Mouse (Mus musculus) CH12.LX (cell line): ENCODE measurements at regions not wholly inside any gene's neighbourhood (a gene's known extent, or its start where the extent isn't known, plus 50 kb on each side); places are given as distances from the start of the nearest gene placed in this dataset.

Source experiments
- DNase-seq: peaks from one replicate; pipeline ENCODE4 v3.0.0-alpha.2; 2013; ENCODE audit errors: extremely low read depth
- H3K27ac ChIP-seq: 2 replicates; pipeline ENCODE4 v1.5.1; 2012; ENCODE audit warnings: low read depth, mild to moderate bottlenecking, control low read depth, moderate library complexity; ENCODE audit not compliant: insufficient read depth
- H3K27me3 ChIP-seq: replicated peaks from 2 replicates; pipeline ENCODE3; 2012; ENCODE audit warnings: inconsistent platforms
- H3K36me3 ChIP-seq, 2 experiments: replicated peaks in 1 of 2; 2 replicates each; pipeline versions ENCODE3 to v1.6.1; 2012; ENCODE audit warnings: inconsistent platforms in 1 of 2, low read length in 1 of 2, mild to moderate bottlenecking in 1 of 2, mixed read lengths in 1 of 2, moderate library complexity in 1 of 2; ENCODE audit not compliant: control insufficient read depth in 1 of 2, insufficient read depth in 1 of 2
- H3K4me1 ChIP-seq, 2 experiments: 2 replicates each; pipeline ENCODE4 v1.6.1; 2012; ENCODE audit warnings: inconsistent platforms in 1 of 2, moderate library complexity in 1 of 2; ENCODE audit not compliant: insufficient read depth in 2 of 2, control insufficient read depth in 1 of 2
- H3K4me2 ChIP-seq: 2 replicates; pipeline ENCODE4 v1.6.1; 2012; ENCODE audit warnings: low read depth, mild to moderate bottlenecking, control low read depth; ENCODE audit not compliant: poor library complexity, insufficient read depth, severe bottlenecking
- H3K4me3 ChIP-seq, 3 experiments: fragments of 150-350 bp in 1 of 3; sonication (generic) in 1 of 3; replicated peaks in 1 of 3; 2 replicates each; pipeline versions ENCODE3 to v1.5.1; 2011 to 2012; ENCODE audit warnings: low read depth in 2 of 3, low read length in 2 of 3, mild to moderate bottlenecking in 2 of 3, moderate library complexity in 2 of 3, control low read depth in 1 of 3, improper control_type of control experiment in 1 of 3, inconsistent platforms in 1 of 3, mixed read lengths in 1 of 3; ENCODE audit not compliant: poor library complexity in 1 of 3
- H3K79me2 ChIP-seq: replicated peaks from 2 replicates; pipeline ENCODE4 v1.6.1; 2012; ENCODE audit warnings: mild to moderate bottlenecking, moderate library complexity; ENCODE audit not compliant: control insufficient read depth, poor library complexity, insufficient read depth, severe bottlenecking; ENCODE audit errors: extremely low read depth
- H3K9ac ChIP-seq: 2 replicates; pipeline ENCODE4 v1.6.1; 2012; ENCODE audit warnings: low read depth, mild to moderate bottlenecking, control low read depth, moderate library complexity; ENCODE audit not compliant: insufficient read depth
- H3K9me3 ChIP-seq: replicated peaks from 2 replicates; pipeline ENCODE3; 2012; ENCODE audit warnings: low read length, inconsistent platforms, mixed read lengths
- BHLHE40 ChIP-seq: IDR thresholded peaks from 2 replicates; pipeline ENCODE4 v1.6.1; 2011; ENCODE audit warnings: mild to moderate bottlenecking, low read depth, low read length, improper control_type of control experiment
- CHD1 ChIP-seq: IDR thresholded peaks from 2 replicates; pipeline ENCODE4 v1.6.1; 2012; ENCODE audit warnings: low read depth, low read length, improper control_type of control experiment, inconsistent platforms
- CHD2 ChIP-seq: IDR thresholded peaks from 2 replicates; pipeline ENCODE4 v1.6.1; 2011; ENCODE audit warnings: low read length, improper control_type of control experiment
- CTCF ChIP-seq, 2 experiments: IDR thresholded peaks in 1 of 2; conservative IDR thresholded peaks in 1 of 2; 2 replicates each; pipeline ENCODE4 v1.5.1; 2011 to 2012; ENCODE audit warnings: low read depth in 2 of 2, low read length in 2 of 2, improper control_type of control experiment in 1 of 2, inconsistent platforms in 1 of 2, mild to moderate bottlenecking in 1 of 2, moderate library complexity in 1 of 2
- E2F4 ChIP-seq: IDR thresholded peaks from 2 replicates; pipeline ENCODE4 v1.6.1; 2011; ENCODE audit warnings: low read depth, low read length, improper control_type of control experiment; ENCODE audit not compliant: insufficient replicate concordance
- EP300 ChIP-seq: IDR thresholded peaks from 2 replicates; pipeline ENCODE4 v1.6.1; 2011; ENCODE audit warnings: low read length, improper control_type of control experiment
- ETS1 ChIP-seq: conservative IDR thresholded peaks from 2 replicates; pipeline ENCODE4 v1.6.1; 2012; ENCODE audit warnings: low read depth, mild to moderate bottlenecking, inconsistent platforms, low read length, improper control_type of control experiment, moderate library complexity
- IRF4 ChIP-seq: IDR thresholded peaks from 2 replicates; pipeline ENCODE4 v1.6.1; 2014; ENCODE audit warnings: low read depth, mild to moderate bottlenecking, inconsistent platforms, low read length, improper control_type of control experiment
- KAT2A ChIP-seq: IDR thresholded peaks from 2 replicates; pipeline ENCODE4 v1.6.1; 2012; ENCODE audit warnings: low read length, improper control_type of control experiment, inconsistent platforms; ENCODE audit not compliant: insufficient replicate concordance
- MAZ ChIP-seq: IDR thresholded peaks from 2 replicates; pipeline ENCODE4 v1.6.1; 2012; ENCODE audit warnings: low read depth, mild to moderate bottlenecking, inconsistent platforms, low read length, improper control_type of control experiment, moderate library complexity
- MXI1 ChIP-seq: IDR thresholded peaks from 2 replicates; pipeline ENCODE4 v1.6.1; 2011; ENCODE audit warnings: mild to moderate bottlenecking, low read depth, low read length, improper control_type of control experiment
- MYC ChIP-seq: IDR thresholded peaks from 2 replicates; pipeline ENCODE4 v1.6.1; 2011; ENCODE audit warnings: low read depth, mild to moderate bottlenecking, improper control_type of control experiment, low read length
- NELFE ChIP-seq: IDR thresholded peaks from 2 replicates; pipeline ENCODE4 v1.6.1; 2011; ENCODE audit warnings: low read depth, low read length, improper control_type of control experiment
- NRF1 ChIP-seq: IDR thresholded peaks from 2 replicates; pipeline ENCODE4 v1.6.1; 2014; ENCODE audit warnings: low read depth, mild to moderate bottlenecking, inconsistent platforms, low read length, improper control_type of control experiment, moderate library complexity
- PAX5 ChIP-seq: IDR thresholded peaks from 2 replicates; pipeline ENCODE4 v1.6.1; 2012; ENCODE audit warnings: low read length, inconsistent platforms, mixed read lengths
- RCOR1 ChIP-seq: conservative IDR thresholded peaks from 2 replicates; pipeline ENCODE4 v1.6.1; 2012; ENCODE audit warnings: low read depth, mild to moderate bottlenecking, inconsistent platforms, low read length, improper control_type of control experiment
- SMC3 ChIP-seq: IDR thresholded peaks from 2 replicates; pipeline ENCODE4 v1.6.1; 2011; ENCODE audit warnings: low read depth, low read length, improper control_type of control experiment
- TCF12 ChIP-seq: IDR thresholded peaks from 2 replicates; pipeline ENCODE4 v1.6.1; 2014; ENCODE audit warnings: low read depth, mild to moderate bottlenecking, inconsistent platforms, low read length, improper control_type of control experiment
- UBTF ChIP-seq: IDR thresholded peaks from 2 replicates; pipeline ENCODE4 v1.6.1; 2012; ENCODE audit warnings: low read depth, mild to moderate bottlenecking, inconsistent platforms, low read length, improper control_type of control experiment, moderate library complexity
- USF1 ChIP-seq: IDR thresholded peaks from 2 replicates; pipeline ENCODE4 v1.6.1; 2014; ENCODE audit warnings: low read depth, mild to moderate bottlenecking, inconsistent platforms, low read length, improper control_type of control experiment
- ZC3H11A ChIP-seq: IDR thresholded peaks from 2 replicates; pipeline ENCODE4 v1.6.1; 2012; ENCODE audit warnings: low read depth, mild to moderate bottlenecking, inconsistent platforms, low read length, improper control_type of control experiment
- ZKSCAN1 ChIP-seq: IDR thresholded peaks from 2 replicates; pipeline ENCODE4 v1.6.1; 2012; ENCODE audit warnings: low read depth, inconsistent platforms, low read length, improper control_type of control experiment, borderline replicate concordance
- ZNF384 ChIP-seq: IDR thresholded peaks from 2 replicates; pipeline ENCODE4 v1.6.1; 2012; ENCODE audit warnings: low read depth, low read length, improper control_type of control experiment, inconsistent platforms
- dilution Hi-C: fragments of 300-500 bp; cut with MboI; formaldehyde crosslinking; loops from 2 replicates; pipeline ENCODE4 v1.14.3; 2020; ENCODE audit warnings: low sequenced_read_pairs; ENCODE audit not compliant: extremely low pct_unique_long_range_greater_than_20kb, extremely low pct_ligation_motif_present
- in situ Hi-C: fragments of 300-500 bp; cut with MboI; formaldehyde crosslinking; loops from 3 replicates; pipeline ENCODE4 v1.14.3; 2019; ENCODE audit warnings: low sequenced_read_pairs, low pct_ligation_motif_present, low pct_unique_long_range_greater_than_20kb, mixed read lengths

GRCm38 (mm10) chr2:19752753-19753152 lies 95.2 kb downstream of the Otud1 start:
- no peaks in the 10 kb centered on the region for H3K36me3 ChIP-seq
- H3K4me3 ChIP-seq, result no peak overlapping the region
- H3K79me2 ChIP-seq, result no peaks in the 10 kb centered on the region
- TF ChIP-seq NELFE, result no peak
- no peak for TF ChIP-seq TCF12
- no peak for TF ChIP-seq UBTF
- no peak for TF ChIP-seq MAZ
- no peak for TF ChIP-seq ETS1
- TF ChIP-seq MXI1, result no peak
- no peak for TF ChIP-seq EP300
- no peak for TF ChIP-seq BHLHE40
- TF ChIP-seq ZNF384, result no peak
- no peak for TF ChIP-seq SMC3
- no peak for TF ChIP-seq CHD1
- TF ChIP-seq PAX5, result no peak
- TF ChIP-seq KAT2A, result no peak
- no peak for TF ChIP-seq E2F4
- no peak for TF ChIP-seq IRF4
- no peak for TF ChIP-seq ZKSCAN1
- no peak overlapping the region for H3K27ac ChIP-seq
- no peaks in the 10 kb centered on the region for H3K4me1 ChIP-seq
- no peak overlapping the region for H3K9ac ChIP-seq
- no peaks in the 10 kb centered on the region for H3K27me3 ChIP-seq
- H3K9me3 ChIP-seq, result no peaks in the 10 kb centered on the region
- in situ Hi-C loops, result no loop called here
- no peak overlapping the region for H3K4me2 ChIP-seq
- DNase-seq, result no peak
- dilution Hi-C loops, result no loop called here

- H3K27me3 ChIP-seq, result no peaks in the 10 kb centered on the region
- H3K9me3 ChIP-seq, result no peaks in the 10 kb centered on the region
- no peak overlapping the region for H3K4me3 ChIP-seq
- in situ Hi-C loops (no loop called here), dilution Hi-C loops (no loop called here)
- TF ChIP-seq CTCF (conservative IDR thresholded peaks at IDR 0.05 in 1 of 2, IDR thresholded peaks at IDR 0.05 in 1 of 2; ENCODE audit: low read depth in 2 of 2, low read length in 2 of 2), result no peak
- TF ChIP-seq BHLHE40, result no peak
- TF ChIP-seq RCOR1, result no peak
- no peak for TF ChIP-seq MXI1
- TF ChIP-seq NRF1, result no peak
- no peak for TF ChIP-seq USF1
- no peak for TF ChIP-seq CHD2
- no peak for TF ChIP-seq ZC3H11A
- TF ChIP-seq E2F4, result no peak
- no peak for TF ChIP-seq ETS1
- TF ChIP-seq ZNF384, result no peak
- TF ChIP-seq MYC, result no peak
- H3K9ac ChIP-seq, result no peak overlapping the region
- no peaks in the 10 kb centered on the region for H3K4me1 ChIP-seq
- DNase-seq, result no peak
- no peak overlapping the region for H3K4me2 ChIP-seq
- no peaks in the 10 kb centered on the region for H3K79me2 ChIP-seq
- H3K27ac ChIP-seq, result no peak overlapping the region
- H3K36me3 ChIP-seq, result no peaks in the 10 kb centered on the region
Measured at GRCm38 (mm10) chr2:19753479-19753878, 95.9 kb downstream of the Otud1 start.
